Mouse (Mus musculus) olfactory bulb, adult 2 months (tissue): ENCODE data around the gene Decr2.

Experiments used
- CTCF ChIP-seq: fragments of 200-500 bp; IDR thresholded peaks from 2 replicates; pipeline ENCODE4 v1.5.1; 2012; ENCODE audit warnings: low read depth, mild to moderate bottlenecking, low read length, moderate library complexity; ENCODE audit not compliant: insufficient read depth
- POLR2A ChIP-seq: fragments of 200-500 bp; IDR thresholded peaks from 2 replicates; pipeline ENCODE4 v1.6.1; 2012; ENCODE audit warnings: mild to moderate bottlenecking, low read depth, low read length, moderate library complexity; ENCODE audit not compliant: insufficient read depth

GRCm38 (mm10) chr17:26124560-26124959 is 34.4 kb upstream of the Decr2 start:
- no peak for TF ChIP-seq CTCF
- no peak for TF ChIP-seq POLR2A
